Mouse (Mus musculus): ENCODE results near the gene Nom1. TPM values are rescaled to one million over a fixed set of nuclear protein-coding genes. Genes with fewer than 3 reads are reported as not detected.

Gene Nom1
- total RNA-seq, 1 experiment from 2014 or later, result 10.9 TPM

- no peak for ATAC-seq (replicated peaks; ENCODE audit: insufficient number of reproducible peaks, low FRiP score, low TSS enrichment, poor library complexity, severe bottlenecking)
Measured at GRCm38 (mm10) chr5:29507013-29507412, 72.5 kb downstream of the Nom1 start.

Other genes with a start within 250 kb of the Nom1 start
- 0.97 TPM in 1 of 3 replicates, not detected in the others for gene Rnf32, start 238.7 kb upstream of the Nom1 start, total RNA-seq (2017)
- gene Lmbr1, start 56.3 kb upstream of the Nom1 start, total RNA-seq (2017), result 0.43 to 2.2 TPM (median 1.1 TPM) in 3 replicates
- gene Mnx1, start 43.8 kb downstream of the Nom1 start, total RNA-seq (2017), result not detected in 3 replicates
- 22.9 to 35.4 TPM (median 28.7 TPM) in 3 replicates for gene Ube3c, start 134.6 kb downstream of the Nom1 start, total RNA-seq (2017)

Data from monocyte, adult 5-6 weeks (primary cell).